Mouse (Mus musculus) midbrain, embryonic 15.5 days (tissue): ENCODE data around the gene Trank1. TPM values are rescaled to one million over a fixed set of nuclear protein-coding genes. Genes with fewer than 3 reads are reported as not detected.
A peak's percentile ranks its signal among the peaks of the same experiment; 100 is the strongest.

Experiments
- ATAC-seq: fragments of 200-750 bp; cut with Nextera tagmentation; replicated peaks from 2 replicates; pipeline ENCODE4 v1.8.0; 2017; ENCODE audit warnings: moderate TSS enrichment
- H3K27ac ChIP-seq: fragments of 300-500 bp; sonication (generic); 2 replicates; pipeline ENCODE4 v1.5.1; 2015; ENCODE audit warnings: mild to moderate bottlenecking, inconsistent platforms
- H3K27me3 ChIP-seq: fragments of 300-500 bp; sonication (generic); replicated peaks from 2 replicates; pipeline ENCODE4 v1.6.1; 2015; ENCODE audit warnings: inconsistent platforms
- H3K36me3 ChIP-seq: fragments of 300-500 bp; sonication (generic); replicated peaks from 2 replicates; pipeline ENCODE4 v1.6.1; 2015; ENCODE audit warnings: inconsistent platforms
- H3K4me1 ChIP-seq: fragments of 300-500 bp; sonication (generic); 2 replicates; pipeline ENCODE4 v1.6.1; 2015; ENCODE audit warnings: inconsistent platforms
- H3K4me2 ChIP-seq: fragments of 300-500 bp; sonication (generic); 2 replicates; pipeline ENCODE4 v1.6.1; 2015; ENCODE audit warnings: inconsistent platforms, mild to moderate bottlenecking, moderate library complexity
- H3K4me3 ChIP-seq: fragments of 300-500 bp; sonication (generic); 2 replicates; pipeline ENCODE4 v1.5.1; 2015; ENCODE audit warnings: mild to moderate bottlenecking, inconsistent platforms
- H3K9ac ChIP-seq: fragments of 300-500 bp; sonication (generic); 2 replicates; pipeline ENCODE4 v1.6.1; 2015; ENCODE audit warnings: mild to moderate bottlenecking, inconsistent platforms
- H3K9me3 ChIP-seq: fragments of 300-500 bp; sonication (generic); 2 replicates; pipeline ENCODE4 v1.6.1; 2016; ENCODE audit warnings: inconsistent platforms
- WGBS: fragments of 180-500 bp; shearing (Covaris S2); methylation state at CpG from one replicate; pipeline ENCODE4 v1.1.7; 2015; ENCODE audit warnings: mixed read lengths; 5-methylcytosine and 5-hydroxymethylcytosine counted together
- polyA plus RNA-seq: library from polyadenylated mRNA; unstranded; fragments of >200 nt; fragmentation: Nextera tagmentation; extraction: Ambion mirVana; gene quantifications from 2 replicates; pipeline ENCODE4 v1.2.1, GENCODE M21; 2015

Trank1 gene
- polyA plus RNA-seq, 1 experiment from 2014 or later = 15.8 TPM

DNA sequence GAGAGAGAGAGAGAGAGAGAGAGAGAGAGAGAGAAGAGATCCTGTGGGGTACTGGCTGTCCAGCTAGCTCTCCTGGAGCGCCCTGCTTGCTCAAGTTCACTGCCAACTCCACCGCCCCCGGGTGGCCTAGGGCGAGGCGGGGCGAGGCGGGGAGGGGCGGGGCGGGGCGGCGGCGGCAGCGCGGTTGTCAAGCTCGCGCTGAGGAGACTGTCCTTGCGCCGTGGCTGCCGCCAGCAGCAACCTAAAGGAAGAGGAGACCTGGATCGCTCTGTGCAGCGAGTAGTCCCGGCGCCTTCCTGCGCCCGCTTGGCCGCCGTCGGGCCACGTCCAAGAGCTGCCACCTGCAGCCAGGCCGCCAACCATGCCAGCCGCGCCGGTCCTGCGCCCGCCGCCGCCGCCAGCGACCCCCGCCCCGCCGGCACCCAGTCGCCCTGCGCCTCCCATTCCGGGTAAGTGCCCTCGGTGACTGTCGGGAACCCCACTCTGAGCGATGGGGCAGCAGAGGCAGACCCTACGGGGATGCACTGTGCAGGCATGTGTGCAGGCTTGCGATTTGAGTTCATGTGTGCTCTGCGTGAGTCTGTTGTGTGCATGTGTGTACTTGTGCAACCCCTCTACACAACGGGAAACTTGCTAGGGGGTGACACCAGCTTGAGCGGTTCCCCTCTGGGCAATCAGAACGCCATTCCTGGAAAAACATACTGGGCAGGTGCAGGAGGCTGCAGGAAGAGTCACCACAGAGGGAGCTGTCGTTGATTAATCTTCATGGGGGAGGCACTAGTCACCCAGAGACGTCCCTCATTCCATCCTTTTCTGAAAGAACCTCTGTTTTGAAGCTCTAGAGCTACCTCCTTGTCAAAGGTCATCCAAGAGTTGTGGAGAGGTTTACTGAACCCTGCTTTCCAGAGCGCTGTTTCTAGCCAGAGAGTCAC is 127.6 kb downstream of the Trank1 start, which contains the start of gene Dclk3:
Dclk3 (plus strand) TSS at position 178 of the 932 bp plus-strand sequence.
- Histone ChIP-seq H3K27ac (no peak within 1 kb of the TSS), H3K27me3 (0 out of 2 replicates have a peak, but pooled peaks cover 18% of the 10 kb centered on the region), H3K4me1 (peaks cover 5% of the 10 kb centered on the region; the same call in 1 of the 2 replicates), H3K36me3 (no peaks in the 10 kb centered on the region), H3K9me3 (no peaks in the 10 kb centered on the region), H3K4me2 (peak within 1 kb of the TSS; percentile 70), H3K9ac (peak within 1 kb of the TSS; percentile 57), H3K4me3 (peak within 1 kb of the TSS; percentile 54)
- peak; percentile 58; the same call in 1 of the 2 replicates for ATAC-seq
- 4% methylated on average over 41 of the region's 57 CpGs for WGBS

DNA sequence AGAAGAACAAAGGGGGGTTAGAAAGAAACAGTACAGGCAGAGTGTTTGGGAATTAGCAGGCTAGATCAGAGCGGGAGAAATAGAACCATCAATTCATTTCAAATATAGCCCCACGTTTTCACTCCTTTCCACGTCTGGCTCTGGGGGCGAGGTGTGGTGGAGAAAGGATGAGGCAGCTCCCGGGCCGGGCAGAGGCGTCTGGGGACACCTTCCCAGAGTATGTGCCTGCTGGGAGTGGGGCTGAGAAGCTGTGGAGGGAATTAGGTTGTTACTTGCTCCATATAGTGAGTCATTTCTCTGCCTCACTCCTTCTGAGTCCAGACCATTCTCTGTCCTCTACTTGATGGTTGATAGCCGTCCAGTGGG is 128.3 kb downstream of the Trank1 start:
- no peaks in the 10 kb centered on the region for H3K36me3 ChIP-seq
- H3K27me3 ChIP-seq = 0 out of 2 replicates have a peak, but pooled peaks cover 18% of the 10 kb centered on the region
- 50% methylated on average over 8 of the region's 8 CpGs for WGBS
- H3K9ac ChIP-seq = no peak overlapping the region
- no peak for ATAC-seq
- peaks cover 5% of the 10 kb centered on the region; the same call in 1 of the 2 replicates for H3K4me1 ChIP-seq
- H3K4me2 ChIP-seq = peak overlapping the region; percentile 70
- H3K27ac ChIP-seq = no peak overlapping the region
- H3K9me3 ChIP-seq = no peaks in the 10 kb centered on the region
- H3K4me3 ChIP-seq = peak overlapping the region; percentile 54

DNA sequence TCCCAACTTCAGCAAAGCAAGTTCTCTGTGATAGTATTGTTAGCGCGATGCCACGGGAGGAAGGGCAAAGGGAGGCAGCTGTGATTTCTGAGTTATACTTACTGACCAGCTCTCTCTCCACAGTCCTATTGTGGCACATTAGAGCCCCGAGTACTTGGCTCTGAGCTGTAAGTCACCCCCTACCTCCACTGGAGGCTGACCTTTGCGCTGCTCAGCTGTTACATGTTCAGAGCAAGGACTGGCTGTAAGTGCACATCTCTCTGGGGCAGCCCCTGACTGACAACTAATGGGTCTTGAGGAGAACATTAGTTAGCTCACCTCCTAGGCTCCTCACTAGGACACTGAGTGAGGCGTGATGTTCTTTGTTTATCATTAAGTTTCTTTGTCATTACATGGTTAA is 128.9 kb downstream of the Trank1 start:
- no peak overlapping the region for H3K4me3 ChIP-seq
- no peak overlapping the region for H3K9ac ChIP-seq
- H3K27ac ChIP-seq = no peak overlapping the region
- no peaks in the 10 kb centered on the region for H3K36me3 ChIP-seq
- H3K27me3 ChIP-seq = 0 out of 2 replicates have a peak, but pooled peaks cover 18% of the 10 kb centered on the region
- no peaks in the 10 kb centered on the region for H3K9me3 ChIP-seq
- ATAC-seq = no peak
- peaks cover 5% of the 10 kb centered on the region; the same call in 1 of the 2 replicates for H3K4me1 ChIP-seq
- 83% methylated on average over 6 of the region's 6 CpGs for WGBS
- peak overlapping the region; percentile 70; the same call in 1 of the 2 replicates for H3K4me2 ChIP-seq

DNA sequence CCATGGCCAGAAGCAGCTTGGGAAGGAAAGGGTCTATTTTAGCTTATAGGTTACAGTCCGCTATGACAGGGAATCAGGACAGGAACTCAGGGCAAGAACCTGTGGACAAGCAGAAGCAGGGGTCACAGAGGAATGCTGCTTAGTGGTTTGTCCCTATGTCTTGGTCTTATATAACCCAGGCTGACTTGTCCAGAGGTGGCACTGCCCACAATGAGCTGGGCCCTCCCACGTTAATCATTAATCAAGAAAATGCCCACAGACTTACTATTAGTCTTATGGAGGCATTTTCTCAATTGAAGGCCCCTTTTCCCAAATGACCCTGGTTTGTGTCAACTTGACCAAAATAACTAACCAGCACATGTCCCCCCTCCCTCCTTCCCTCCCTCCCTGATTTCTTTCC is 129.6 kb downstream of the Trank1 start:
- no peak overlapping the region for H3K4me2 ChIP-seq
- no peaks in the 10 kb centered on the region for H3K36me3 ChIP-seq
- no peak overlapping the region for H3K4me3 ChIP-seq
- ATAC-seq = no peak
- H3K9ac ChIP-seq = no peak overlapping the region
- peaks cover 5% of the 10 kb centered on the region; the same call in 1 of the 2 replicates for H3K4me1 ChIP-seq
- no peaks in the 10 kb centered on the region for H3K9me3 ChIP-seq
- 84% methylated on average over 2 of the region's 2 CpGs for WGBS
- no peak overlapping the region for H3K27ac ChIP-seq
- H3K27me3 ChIP-seq = 0 out of 2 replicates have a peak, but pooled peaks cover 18% of the 10 kb centered on the region

Other genes with a start within 250 kb of the Trank1 start
- gene Lrrfip2, start 194.1 kb upstream of the Trank1 start, polyA plus RNA-seq = 45.6 and 51.3 TPM in 2 replicates
- gene Mlh1, start 39.9 kb upstream of the Trank1 start, polyA plus RNA-seq = 25.7 and 31.3 TPM in 2 replicates
- 60.4 and 68.6 TPM in 2 replicates for gene Epm2aip1, start 39.8 kb upstream of the Trank1 start, polyA plus RNA-seq
- gene Dclk3, start 127.3 kb downstream of the Trank1 start, polyA plus RNA-seq = 5.9 and 6.8 TPM in 2 replicates